Mouse (Mus musculus): ENCODE results near the gene Agbl4. TPM values are rescaled to one million over a fixed set of nuclear protein-coding genes. Genes with fewer than 3 reads are reported as not detected.

The Agbl4 gene
- polyA plus RNA-seq, 1 experiment = not detected

- no peaks in the 10 kb centered on the region for H3K4me1 ChIP-seq (ENCODE audit: control insufficient read depth, insufficient read depth, low read length)
- no peak overlapping the region for H3K4me3 ChIP-seq (ENCODE audit: insufficient read depth, low read depth, low read length)
- no peak for TF ChIP-seq CTCF (IDR thresholded peaks at IDR 0.05; ENCODE audit: insufficient read depth, low read depth, low read length)
- TF ChIP-seq POLR2A (IDR thresholded peaks at IDR 0.05; ENCODE audit: insufficient read depth, low read depth, low read length) = no peak
- 86% methylated on average over 5 of the region's 5 CpGs for WGBS
- no peak overlapping the region for H3K27ac ChIP-seq (ENCODE audit: insufficient read depth, low read depth, low read length)
These were observed 1241.7 kb downstream of the Agbl4 start for GRCm38 (mm10) chr4:111638948-111639708.

- Histone ChIP-seq H3K4me3 (ENCODE audit: insufficient read depth, low read depth, low read length) (no peak overlapping the region), H3K27ac (ENCODE audit: insufficient read depth, low read depth, low read length) (no peak overlapping the region), H3K4me1 (ENCODE audit: control insufficient read depth, insufficient read depth, low read length) (no peaks in the 10 kb centered on the region)
- WGBS = 36% methylated on average over 6 of the region's 6 CpGs
- TF ChIP-seq CTCF (IDR thresholded peaks at IDR 0.05; ENCODE audit: insufficient read depth, low read depth, low read length) (no peak), POLR2A (IDR thresholded peaks at IDR 0.05; ENCODE audit: insufficient read depth, low read depth, low read length) (no peak)
These were observed 1247.8 kb downstream of the Agbl4 start for GRCm38 (mm10) chr4:111645117-111645830.

GRCm38 (mm10) chr4:111645831-111646166 lies 1248.3 kb downstream of the Agbl4 start:
- 60% methylated on average over 1 of the region's 1 CpGs for WGBS
- TF ChIP-seq CTCF (IDR thresholded peaks at IDR 0.05; ENCODE audit: insufficient read depth, low read depth, low read length) (no peak), POLR2A (IDR thresholded peaks at IDR 0.05; ENCODE audit: insufficient read depth, low read depth, low read length) (no peak)
- H3K27ac ChIP-seq (ENCODE audit: insufficient read depth, low read depth, low read length) = no peak overlapping the region
- H3K4me1 ChIP-seq (ENCODE audit: control insufficient read depth, insufficient read depth, low read length) = no peaks in the 10 kb centered on the region
- no peak overlapping the region for H3K4me3 ChIP-seq (ENCODE audit: insufficient read depth, low read depth, low read length)

- Histone ChIP-seq H3K4me3 (ENCODE audit: insufficient read depth, low read depth, low read length) (no peak overlapping the region), H3K27ac (ENCODE audit: insufficient read depth, low read depth, low read length) (no peak overlapping the region), H3K4me1 (ENCODE audit: control insufficient read depth, insufficient read depth, low read length) (peaks cover 3% of the 10 kb centered on the region; the same call in 1 of the 2 replicates)
- no peak for TF ChIP-seq POLR2A (IDR thresholded peaks at IDR 0.05; ENCODE audit: insufficient read depth, low read depth, low read length)
- no peak for TF ChIP-seq CTCF (IDR thresholded peaks at IDR 0.05; ENCODE audit: insufficient read depth, low read depth, low read length)
- 69% methylated on average over 1 of the region's 1 CpGs for WGBS
These were observed 1256.0 kb downstream of the Agbl4 start for GRCm38 (mm10) chr4:111653451-111653850.

- 7% methylated on average over 1 of the region's 1 CpGs for WGBS
- TF ChIP-seq POLR2A (IDR thresholded peaks at IDR 0.05; ENCODE audit: insufficient read depth, low read depth, low read length) (no peak), CTCF (IDR thresholded peaks at IDR 0.05; ENCODE audit: insufficient read depth, low read depth, low read length) (no peak)
- no peaks in the 10 kb centered on the region for H3K4me1 ChIP-seq (ENCODE audit: control insufficient read depth, insufficient read depth, low read length)
- no peak overlapping the region for H3K27ac ChIP-seq (ENCODE audit: insufficient read depth, low read depth, low read length)
- H3K4me3 ChIP-seq (ENCODE audit: insufficient read depth, low read depth, low read length) = no peak overlapping the region
These were observed 1266.3 kb downstream of the Agbl4 start for GRCm38 (mm10) chr4:111663730-111664129.

GRCm38 (mm10) chr4:111664146-111664545 lies 1266.7 kb downstream of the Agbl4 start:
- Histone ChIP-seq H3K27ac (ENCODE audit: insufficient read depth, low read depth, low read length) (no peak overlapping the region), H3K4me3 (ENCODE audit: insufficient read depth, low read depth, low read length) (no peak overlapping the region), H3K4me1 (ENCODE audit: control insufficient read depth, insufficient read depth, low read length) (no peaks in the 10 kb centered on the region)
- WGBS = 33% methylated on average over 3 of the region's 3 CpGs
- TF ChIP-seq POLR2A (IDR thresholded peaks at IDR 0.05; ENCODE audit: insufficient read depth, low read depth, low read length) (no peak), CTCF (IDR thresholded peaks at IDR 0.05; ENCODE audit: insufficient read depth, low read depth, low read length) (no peak)

GRCm38 (mm10) chr4:111666713-111667112 lies 1269.3 kb downstream of the Agbl4 start:
- TF ChIP-seq CTCF (IDR thresholded peaks at IDR 0.05; ENCODE audit: insufficient read depth, low read depth, low read length) (no peak), POLR2A (IDR thresholded peaks at IDR 0.05; ENCODE audit: insufficient read depth, low read depth, low read length) (no peak)
- Histone ChIP-seq H3K4me1 (ENCODE audit: control insufficient read depth, insufficient read depth, low read length) (peaks cover 5% of the 10 kb centered on the region), H3K27ac (ENCODE audit: insufficient read depth, low read depth, low read length) (no peak overlapping the region), H3K4me3 (ENCODE audit: insufficient read depth, low read depth, low read length) (no peak overlapping the region)
- 93% methylated on average over 1 of the region's 1 CpGs for WGBS

GRCm38 (mm10) chr4:111669369-111669768 lies 1271.9 kb downstream of the Agbl4 start:
- H3K4me3 ChIP-seq (ENCODE audit: insufficient read depth, low read depth, low read length) = no peak overlapping the region
- H3K4me1 ChIP-seq (ENCODE audit: control insufficient read depth, insufficient read depth, low read length) = peaks cover 5% of the 10 kb centered on the region
- no peak overlapping the region for H3K27ac ChIP-seq (ENCODE audit: insufficient read depth, low read depth, low read length)
- no peak for TF ChIP-seq CTCF (IDR thresholded peaks at IDR 0.05; ENCODE audit: insufficient read depth, low read depth, low read length)
- no peak for TF ChIP-seq POLR2A (IDR thresholded peaks at IDR 0.05; ENCODE audit: insufficient read depth, low read depth, low read length)
- WGBS = 94% methylated on average over 3 of the region's 3 CpGs

Data from olfactory bulb, adult 2 months (tissue).